Mouse (Mus musculus): ENCODE results near the gene Sox2. TPM values are rescaled to one million over a fixed set of nuclear protein-coding genes. Genes with fewer than 3 reads are reported as not detected.
A peak's percentile ranks its signal among the peaks of the same experiment; 100 is the strongest.

Sox2 gene
- polyA plus RNA-seq, 1 experiment from 2014 or later: 5.0 TPM

DNA sequence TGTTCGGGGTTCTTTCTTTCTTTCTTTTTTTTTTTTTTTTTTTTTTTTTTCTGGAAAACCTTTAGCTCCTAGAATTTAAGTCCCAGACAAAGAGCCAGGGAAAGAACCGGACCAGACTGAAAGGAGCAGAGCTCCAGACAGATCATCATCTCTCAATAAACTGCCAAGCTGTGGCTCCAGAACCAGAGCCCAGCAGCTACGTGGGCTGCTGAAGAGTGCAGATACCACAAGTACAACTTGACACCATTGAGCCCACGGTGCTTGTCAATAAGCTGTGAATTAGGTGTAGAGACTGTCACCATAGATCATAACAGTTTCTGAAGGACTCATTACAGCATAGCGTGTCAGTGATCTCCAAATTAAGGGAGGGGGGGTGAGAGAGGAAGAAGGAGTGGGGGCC lies 7.1 kb upstream of the Sox2 start:
- 6% methylated on average over 5 of the region's 5 CpGs for WGBS
- H3K4me2 ChIP-seq: no peak overlapping the region
- DNase-seq: no peak

DNA sequence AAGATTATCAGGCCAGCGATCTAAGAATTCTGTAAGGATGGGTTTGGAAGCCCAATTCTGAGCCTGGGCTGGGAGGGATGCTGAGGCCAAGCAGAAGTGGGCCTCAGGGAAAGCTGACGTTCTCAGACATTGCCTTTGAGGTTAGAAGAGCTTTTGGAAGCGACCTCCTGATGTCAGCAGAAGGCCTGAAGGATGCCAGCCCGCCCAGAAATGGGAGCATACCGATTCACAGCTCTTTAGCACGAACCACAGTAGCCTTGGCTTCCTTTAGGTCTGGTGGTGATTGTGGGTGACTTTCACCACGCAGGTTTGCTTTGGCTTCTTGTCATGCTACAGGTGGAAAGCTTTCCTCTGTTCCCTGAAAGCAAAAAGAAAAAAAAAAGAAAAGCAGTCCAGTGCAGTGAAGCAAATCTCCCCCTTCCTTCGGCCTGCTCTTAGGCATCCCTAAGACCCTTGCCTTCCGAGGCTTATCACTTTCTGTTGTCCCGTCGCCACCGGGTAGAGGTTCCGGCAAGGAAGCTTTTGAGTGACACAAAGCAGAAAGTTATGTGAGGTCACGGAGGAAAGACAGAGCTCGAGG lies 6.6 kb upstream of the Sox2 start:
- Histone ChIP-seq H3K4me1 (ENCODE audit: insufficient read depth) (no peaks in the 10 kb centered on the region), H3K4me3 (ENCODE audit: low read depth, low read length) (no peak overlapping the region), H3K4me2 (no peak overlapping the region), H3K27ac (ENCODE audit: low read depth) (no peak overlapping the region), H3K27me3 (ENCODE audit: insufficient read depth, low read length) (peaks cover 97% of the 10 kb centered on the region), H3K9me3 (ENCODE audit: low read depth, low read length) (no peaks in the 10 kb centered on the region), H3K36me3 (ENCODE audit: insufficient read depth) (no peaks in the 10 kb centered on the region), H3K9ac (no peak overlapping the region)
- 8% methylated on average over 15 of the region's 15 CpGs for WGBS
- no peak for TF ChIP-seq CTCF (IDR thresholded peaks at IDR 0.05; ENCODE audit: low read depth)
- ATAC-seq (ENCODE audit: insufficient read depth) (no peak), DNase-seq (no peak)

More for the DNA sequence above, 7.1 kb upstream of the Sox2 start:
- H3K27ac ChIP-seq (ENCODE audit: low read depth): no peak overlapping the region
- H3K4me3 ChIP-seq (ENCODE audit: low read depth, low read length): no peak overlapping the region
- TF ChIP-seq CTCF (IDR thresholded peaks at IDR 0.05; ENCODE audit: low read depth): no peak
- no peaks in the 10 kb centered on the region for H3K36me3 ChIP-seq (ENCODE audit: insufficient read depth)
- no peak for ATAC-seq (ENCODE audit: insufficient read depth)
- H3K9me3 ChIP-seq (ENCODE audit: low read depth, low read length): no peaks in the 10 kb centered on the region
- peaks cover 97% of the 10 kb centered on the region for H3K27me3 ChIP-seq (ENCODE audit: insufficient read depth, low read length)
- H3K9ac ChIP-seq: no peak overlapping the region
- no peaks in the 10 kb centered on the region for H3K4me1 ChIP-seq (ENCODE audit: insufficient read depth)

DNA sequence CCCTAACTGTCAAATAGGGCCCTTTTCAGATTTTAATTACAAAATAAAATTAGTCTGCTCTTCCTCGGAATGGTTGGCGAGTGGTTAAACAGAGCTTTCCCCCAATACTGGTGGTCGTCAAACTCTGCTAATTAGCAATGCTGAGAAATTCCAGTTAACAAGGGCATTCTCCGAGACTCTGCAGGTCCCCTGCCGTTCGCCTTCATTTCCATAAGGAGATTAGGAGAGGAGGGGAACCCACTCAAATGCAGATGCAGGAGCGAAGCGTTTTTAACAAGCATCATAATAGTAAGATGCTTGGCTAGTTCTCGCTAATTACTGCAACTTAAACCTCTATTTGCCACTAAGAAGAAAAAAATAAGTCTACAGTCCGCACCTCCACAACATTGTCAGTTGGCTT lies 4.0 kb upstream of the Sox2 start:
- no peaks in the 10 kb centered on the region for H3K9me3 ChIP-seq (ENCODE audit: low read depth, low read length)
- peaks cover 3% of the 10 kb centered on the region; the same call in 1 of the 2 replicates for H3K4me1 ChIP-seq (ENCODE audit: insufficient read depth)
- peaks cover 97% of the 10 kb centered on the region for H3K27me3 ChIP-seq (ENCODE audit: insufficient read depth, low read length)
- DNase-seq: no peak
- no peak for ATAC-seq (ENCODE audit: insufficient read depth)
- H3K4me2 ChIP-seq: no peak overlapping the region
- H3K27ac ChIP-seq (ENCODE audit: low read depth): no peak overlapping the region
- H3K36me3 ChIP-seq (ENCODE audit: insufficient read depth): no peaks in the 10 kb centered on the region
- no peak overlapping the region for H3K9ac ChIP-seq
- H3K4me3 ChIP-seq (ENCODE audit: low read depth, low read length): no peak overlapping the region
- 4% methylated on average over 10 of the region's 10 CpGs for WGBS
- no peak for TF ChIP-seq CTCF (IDR thresholded peaks at IDR 0.05; ENCODE audit: low read depth)

DNA sequence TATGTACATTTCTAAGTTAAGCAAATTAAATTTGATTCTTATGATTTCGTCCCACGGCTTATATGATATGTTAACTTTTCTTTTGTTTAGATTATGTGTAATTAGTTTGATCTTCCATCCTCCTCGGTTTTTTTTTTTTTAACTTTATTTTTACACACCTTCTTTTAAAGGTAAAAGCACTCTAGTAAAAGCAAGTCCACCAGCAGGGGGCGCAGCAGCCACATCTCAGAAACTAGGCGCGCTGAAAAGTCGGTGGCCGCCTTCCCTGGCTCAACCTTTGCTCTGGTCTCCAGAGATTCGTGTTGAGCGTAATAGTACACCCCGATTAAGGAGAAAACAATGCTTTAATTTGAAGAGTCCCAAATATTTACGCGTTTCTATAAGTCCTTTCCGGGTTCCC lies 2.5 kb upstream of the Sox2 start:
- ATAC-seq (ENCODE audit: insufficient read depth) (no peak), DNase-seq (peak; percentile 92)
- Histone ChIP-seq H3K27me3 (ENCODE audit: insufficient read depth, low read length) (peaks cover 92% of the 10 kb centered on the region), H3K4me3 (ENCODE audit: low read depth, low read length) (no peak overlapping the region), H3K4me2 (no peak overlapping the region; the same call in 1 of the 2 replicates), H3K9ac (no peak overlapping the region), H3K4me1 (ENCODE audit: insufficient read depth) (peaks cover 3% of the 10 kb centered on the region; the same call in 1 of the 2 replicates), H3K27ac (ENCODE audit: low read depth) (no peak overlapping the region), H3K9me3 (ENCODE audit: low read depth, low read length) (no peaks in the 10 kb centered on the region), H3K36me3 (ENCODE audit: insufficient read depth) (no peaks in the 10 kb centered on the region)
- WGBS: under 1% methylated on average over 14 of the region's 14 CpGs
- peak; percentile 79 for TF ChIP-seq CTCF (IDR thresholded peaks at IDR 0.05; ENCODE audit: low read depth)

DNA sequence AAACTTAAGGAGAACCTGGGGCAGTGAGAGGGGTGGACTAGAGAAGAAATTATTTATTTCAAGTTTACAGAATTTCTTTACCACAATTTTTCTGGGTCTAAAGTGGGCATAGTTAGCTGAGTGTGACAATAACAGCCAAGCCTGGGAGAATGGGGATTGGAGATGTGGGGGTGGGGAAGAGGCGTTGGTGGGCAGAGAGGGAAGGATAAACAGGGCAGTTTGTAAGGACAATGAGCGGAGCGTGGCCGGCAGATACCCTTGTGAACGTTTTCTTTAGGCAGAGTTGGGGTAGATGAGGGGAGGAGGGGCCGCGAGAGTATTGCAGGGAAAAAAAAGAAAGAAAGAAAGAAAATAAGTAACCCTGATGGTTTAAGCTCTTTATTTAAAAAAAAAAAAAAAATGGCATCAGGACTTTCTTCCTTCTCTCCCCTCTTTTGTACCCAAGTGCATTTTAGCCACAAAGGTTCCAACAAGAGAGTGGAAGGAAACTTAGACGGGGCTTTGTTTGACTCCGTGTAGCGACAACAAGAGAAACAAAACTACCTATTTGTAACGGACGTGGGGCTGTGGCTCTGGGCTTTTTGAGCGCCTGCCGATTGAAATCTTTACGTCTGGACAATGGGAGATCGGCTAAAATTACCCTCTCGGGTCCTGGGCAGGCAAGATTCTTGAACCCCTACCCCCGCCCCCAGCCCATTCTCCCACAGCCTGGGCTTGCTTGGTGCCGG lies 1.9 kb upstream of the Sox2 start:
- DNase-seq (no peak), ATAC-seq (ENCODE audit: insufficient read depth) (no peak)
- no peak overlapping the region; the same call in 1 of the 2 replicates for H3K9ac ChIP-seq
- peaks cover 3% of the 10 kb centered on the region; the same call in 1 of the 2 replicates for H3K4me1 ChIP-seq (ENCODE audit: insufficient read depth)
- peak overlapping the region; percentile 64 for H3K4me2 ChIP-seq
- 4% methylated on average over 19 of the region's 19 CpGs for WGBS
- peaks cover 92% of the 10 kb centered on the region for H3K27me3 ChIP-seq (ENCODE audit: insufficient read depth, low read length)
- H3K4me3 ChIP-seq (ENCODE audit: low read depth, low read length): 0 out of 2 replicates have a peak overlapping the region, but pooled peaks have one; percentile 41
- H3K27ac ChIP-seq (ENCODE audit: low read depth): no peak overlapping the region
- no peaks in the 10 kb centered on the region for H3K36me3 ChIP-seq (ENCODE audit: insufficient read depth)
- no peak for TF ChIP-seq CTCF (IDR thresholded peaks at IDR 0.05; ENCODE audit: low read depth)
- H3K9me3 ChIP-seq (ENCODE audit: low read depth, low read length): no peaks in the 10 kb centered on the region

DNA sequence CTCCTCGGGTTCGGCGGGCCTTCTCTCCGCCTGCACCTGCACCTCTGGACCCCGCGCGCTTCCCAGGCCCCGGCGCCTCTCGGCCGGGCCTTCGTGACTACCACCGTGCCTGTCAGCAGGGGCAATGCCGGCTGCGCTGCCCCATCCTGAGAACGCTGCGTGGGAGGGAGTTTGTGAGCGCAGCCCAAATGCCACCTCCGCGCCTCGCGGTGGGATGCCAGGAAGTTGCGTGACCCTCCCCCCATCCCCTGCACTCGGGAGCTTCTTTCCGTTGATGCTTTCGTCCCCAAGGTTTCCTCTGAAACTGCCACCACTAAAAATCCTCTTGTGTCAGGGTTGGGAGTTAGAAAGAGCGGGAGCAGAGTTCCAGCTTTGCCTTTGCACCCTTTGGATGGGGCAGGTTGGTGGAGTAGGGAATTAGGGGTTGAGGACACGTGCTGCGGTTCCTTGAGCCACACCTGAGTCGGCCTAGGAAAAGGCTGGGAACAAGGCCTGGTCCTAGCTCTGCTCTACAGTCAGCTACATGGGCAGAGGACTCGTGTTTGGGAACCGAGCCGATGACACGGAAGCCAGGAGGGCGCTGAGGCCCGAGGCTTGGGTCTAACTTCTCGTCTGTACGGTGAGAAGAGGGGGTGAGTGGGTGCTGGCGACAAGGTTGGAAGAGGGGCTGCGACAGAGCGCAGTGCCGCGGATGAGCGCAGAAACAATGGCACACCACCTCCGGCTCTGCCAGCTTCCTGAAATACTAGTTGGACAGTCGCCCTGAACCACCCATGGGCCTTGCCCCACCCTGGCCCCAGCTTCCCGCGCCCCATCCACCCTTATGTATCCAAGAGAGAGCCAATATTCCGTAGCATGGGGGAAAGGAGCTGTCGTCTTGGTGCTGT lies 1.1 kb upstream of the Sox2 start:
- TF ChIP-seq CTCF (IDR thresholded peaks at IDR 0.05; ENCODE audit: low read depth): no peak
- H3K36me3 ChIP-seq (ENCODE audit: insufficient read depth): no peaks in the 10 kb centered on the region
- H3K27ac ChIP-seq (ENCODE audit: low read depth): no peak overlapping the region
- 1% methylated on average over 50 of the region's 50 CpGs for WGBS
- H3K27me3 ChIP-seq (ENCODE audit: insufficient read depth, low read length): peaks cover 92% of the 10 kb centered on the region
- H3K4me2 ChIP-seq: peak overlapping the region; percentile 64
- H3K4me3 ChIP-seq (ENCODE audit: low read depth, low read length): peak overlapping the region; percentile 41
- DNase-seq: peak; percentile 18
- no peaks in the 10 kb centered on the region for H3K9me3 ChIP-seq (ENCODE audit: low read depth, low read length)
- peak; percentile 67 for ATAC-seq (ENCODE audit: insufficient read depth)
- H3K9ac ChIP-seq: no peak overlapping the region; the same call in none of the 2 replicates
- peaks cover 3% of the 10 kb centered on the region; the same call in 1 of the 2 replicates for H3K4me1 ChIP-seq (ENCODE audit: insufficient read depth)
